17 mouse cellular contexts compared by ENCODE assay signal in genomic region chr6:52214271-52214670, GRCm38 (mm10). TPM values are rescaled to one million over a fixed set of nuclear protein-coding genes. Genes with fewer than 3 reads are reported as not detected.
DNase-seq lines count a peak whose midpoint lies in the region; ATAC-seq lines count a peak whose summit lies in the region.
"Had no signal": no experiment of that assay in that cellular context is flagged by ENCODE, and none has a peak within 500 bp of the region (broad histone marks: within the 10 kb centered on the region; RNA-seq: fewer than 3 reads in every experiment).

No protein-coding gene starts in this region.

- DNase-seq in neural tube, embryonic 11.5 days (ENCODE audit: low spot score): no peak
- no peak for DNase-seq in neural tube, embryonic 10.5 days (ENCODE audit: extremely low spot score, low spot score)
- peak; percentile 15 to 37 for DNase-seq in kidney, adult 8-10 months
- peak; percentile 42 for DNase-seq in limb, embryonic 10.5 days (ENCODE audit: low spot score)
- no peak for DNase-seq in MN1 (ENCODE audit: low spot score)
- DNase-seq: adrenal gland, postnatal 10 days; cerebellum, postnatal 25 days; heart, adult 18-20 months; heart, postnatal 36 days; lung, postnatal 14 days; thymus, postnatal 14 days had no signal

- peak overlapping the region; percentile 87 for H3K4me3 ChIP-seq in neural tube, embryonic 11.5 days (ENCODE audit: low read depth, low read length)
- peak overlapping the region; percentile 90 for H3K4me3 ChIP-seq in limb, embryonic 10.5 days
- H3K4me3 ChIP-seq in heart, embryonic 12.5 days: no peak overlapping the region
- H3K4me3 ChIP-seq: embryonic facial prominence, embryonic 13.5 days; forebrain, embryonic 12.5 days; midbrain, embryonic 10.5 days had no signal

- no peaks in the 10 kb centered on the region for H3K9me3 ChIP-seq in neural tube, embryonic 11.5 days (ENCODE audit: control insufficient read depth, low read length)
- no peaks in the 10 kb centered on the region for H3K9me3 ChIP-seq in limb, embryonic 10.5 days (replicated peaks)
- H3K9me3 ChIP-seq in heart, embryonic 12.5 days (replicated peaks): no peaks in the 10 kb centered on the region
- H3K9me3 ChIP-seq: embryonic facial prominence, embryonic 13.5 days; forebrain, embryonic 12.5 days; limb, embryonic 15.5 days; midbrain, embryonic 10.5 days had no signal

- peak overlapping the region; percentile 100 for H3K27ac ChIP-seq in neural tube, embryonic 11.5 days (ENCODE audit: low read depth, low read length)
- H3K27ac ChIP-seq in limb, embryonic 10.5 days: peak overlapping the region; percentile 99
- no peak overlapping the region for H3K27ac ChIP-seq in heart, embryonic 12.5 days (ENCODE audit: poor library complexity, severe bottlenecking)
- H3K27ac ChIP-seq: embryonic facial prominence, embryonic 13.5 days; forebrain, embryonic 12.5 days; midbrain, embryonic 10.5 days had no signal

- no peaks in the 10 kb centered on the region for H3K36me3 ChIP-seq in neural tube, embryonic 11.5 days (ENCODE audit: control insufficient read depth, insufficient read depth, low read length)
- H3K36me3 ChIP-seq in limb, embryonic 10.5 days: 0 out of 2 replicates have a peak, but pooled peaks cover 4% of the 10 kb centered on the region
- no peaks in the 10 kb centered on the region for H3K36me3 ChIP-seq in heart, embryonic 12.5 days
- H3K36me3 ChIP-seq: embryonic facial prominence, embryonic 13.5 days; forebrain, embryonic 12.5 days; limb, embryonic 15.5 days; midbrain, embryonic 10.5 days had no signal

- WGBS in neural tube, embryonic 11.5 days: 11% methylated on average over 5 of the region's 5 CpGs
- 21% methylated on average over 5 of the region's 5 CpGs for WGBS in limb, embryonic 10.5 days
- WGBS in heart, embryonic 12.5 days: 10% methylated on average over 5 of the region's 5 CpGs

- peak overlapping the region; percentile 99 for H3K4me2 ChIP-seq in neural tube, embryonic 11.5 days (ENCODE audit: low read depth)
- no peak overlapping the region for H3K4me2 ChIP-seq in heart, embryonic 12.5 days
- H3K4me2 ChIP-seq: embryonic facial prominence, embryonic 13.5 days; forebrain, embryonic 12.5 days had no signal

- peak overlapping the region; percentile 99 for H3K9ac ChIP-seq in neural tube, embryonic 11.5 days (ENCODE audit: low read length)
- H3K9ac ChIP-seq in heart, embryonic 12.5 days: no peak overlapping the region
- H3K9ac ChIP-seq: embryonic facial prominence, embryonic 13.5 days; forebrain, embryonic 12.5 days had no signal

- ATAC-seq in neural tube, embryonic 11.5 days (ENCODE audit: insufficient read depth, low FRiP score, low TSS enrichment): no peak
- ATAC-seq in inflammation-experienced regulatory T-cells, adult 6 months: no peak
- ATAC-seq in heart, embryonic 12.5 days (ENCODE audit: insufficient number of reproducible peaks, low FRiP score): no peak

- H3K4me1 ChIP-seq in neural tube, embryonic 11.5 days (ENCODE audit: control insufficient read depth, insufficient read depth, low read length): peaks cover 25% of the 10 kb centered on the region
- peaks cover 85% of the 10 kb centered on the region for H3K4me1 ChIP-seq in limb, embryonic 10.5 days
- H3K4me1 ChIP-seq in heart, embryonic 12.5 days (replicated peaks): peaks cover 18% of the 10 kb centered on the region

- peaks cover 4% of the 10 kb centered on the region; the same call in 1 of the 2 replicates for H3K27me3 ChIP-seq in neural tube, embryonic 11.5 days (ENCODE audit: control insufficient read depth, insufficient read depth, low read length)
- peaks cover 48% of the 10 kb centered on the region for H3K27me3 ChIP-seq in limb, embryonic 10.5 days (ENCODE audit: low read depth, poor library complexity, severe bottlenecking)
- peaks cover 96% of the 10 kb centered on the region for H3K27me3 ChIP-seq in heart, embryonic 12.5 days (replicated peaks)

RNA-seq across cellular contexts. Expression of gene Gm28308, which starts 1.1 kb away (rescaled TPM):
- polyA plus RNA-seq in neural tube, embryonic 11.5 days (2014; fragmentation: Nextera tagmentation; extraction: Ambion mirVana): not detected in 2 replicates
- polyA plus RNA-seq in limb, embryonic 10.5 days (2016; fragmentation: Nextera tagmentation; extraction: Ambion mirVana): 0.79 and 1.2 TPM in 2 replicates
- not detected for polyA plus RNA-seq in inflammation-experienced regulatory T-cells, adult 6 months (2017; shearing (Covaris generic))
- polyA plus RNA-seq in heart, embryonic 12.5 days (2016; fragmentation: Nextera tagmentation; extraction: Ambion mirVana): not detected in 2 replicates
- polyA plus RNA-seq: embryonic facial prominence, embryonic 13.5 days; forebrain, embryonic 12.5 days; midbrain, embryonic 10.5 days had no signal

RNA-seq across cellular contexts. Expression of gene Hoxa3, which starts 1.1 kb away (rescaled TPM):
- polyA plus RNA-seq in neural tube, embryonic 11.5 days (2014; fragmentation: Nextera tagmentation; extraction: Ambion mirVana): 20.2 TPM in 2 replicates
- 7.0 and 7.9 TPM in 2 replicates for polyA plus RNA-seq in limb, embryonic 10.5 days (2016; fragmentation: Nextera tagmentation; extraction: Ambion mirVana)
- polyA plus RNA-seq in inflammation-experienced regulatory T-cells, adult 6 months (2017; shearing (Covaris generic)): not detected
- polyA plus RNA-seq in heart, embryonic 12.5 days (2016; fragmentation: Nextera tagmentation; extraction: Ambion mirVana): 0.72 and 0.80 TPM in 2 replicates
- polyA plus RNA-seq: midbrain, embryonic 10.5 days had no signal

RNA-seq across cellular contexts. Expression of gene Hoxa6, which starts 5.7 kb away (rescaled TPM):
- polyA plus RNA-seq in neural tube, embryonic 11.5 days (2014; fragmentation: Nextera tagmentation; extraction: Ambion mirVana): 16.0 and 18.8 TPM in 2 replicates
- polyA plus RNA-seq in limb, embryonic 10.5 days (2016; fragmentation: Nextera tagmentation; extraction: Ambion mirVana): 3.5 and 4.1 TPM in 2 replicates
- not detected for polyA plus RNA-seq in inflammation-experienced regulatory T-cells, adult 6 months (2017; shearing (Covaris generic))
- polyA plus RNA-seq in heart, embryonic 12.5 days (2016; fragmentation: Nextera tagmentation; extraction: Ambion mirVana): not detected in 2 replicates
- polyA plus RNA-seq: forebrain, embryonic 12.5 days; midbrain, embryonic 10.5 days had no signal

RNA-seq across cellular contexts. Expression of gene Hoxa7, which starts 7.4 kb away (rescaled TPM):
- polyA plus RNA-seq in neural tube, embryonic 11.5 days (2014; fragmentation: Nextera tagmentation; extraction: Ambion mirVana): 61.2 and 71.3 TPM in 2 replicates
- 24.7 and 24.8 TPM in 2 replicates for polyA plus RNA-seq in limb, embryonic 10.5 days (2016; fragmentation: Nextera tagmentation; extraction: Ambion mirVana)
- not detected for polyA plus RNA-seq in inflammation-experienced regulatory T-cells, adult 6 months (2017; shearing (Covaris generic))
- polyA plus RNA-seq in heart, embryonic 12.5 days (2016; fragmentation: Nextera tagmentation; extraction: Ambion mirVana): 0.44 TPM in 1 of 2 replicates, not detected in the other
- polyA plus RNA-seq: embryonic facial prominence, embryonic 13.5 days; forebrain, embryonic 12.5 days; midbrain, embryonic 10.5 days had no signal

RNA-seq across cellular contexts. Expression of gene Hoxa5, which starts 9.9 kb away (rescaled TPM):
- polyA plus RNA-seq in neural tube, embryonic 11.5 days (2014; fragmentation: Nextera tagmentation; extraction: Ambion mirVana): 53.4 and 56.5 TPM in 2 replicates
- 9.8 and 10.4 TPM in 2 replicates for polyA plus RNA-seq in limb, embryonic 10.5 days (2016; fragmentation: Nextera tagmentation; extraction: Ambion mirVana)
- not detected for polyA plus RNA-seq in inflammation-experienced regulatory T-cells, adult 6 months (2017; shearing (Covaris generic))
- 0.96 and 1.7 TPM in 2 replicates for polyA plus RNA-seq in heart, embryonic 12.5 days (2016; fragmentation: Nextera tagmentation; extraction: Ambion mirVana)
- polyA plus RNA-seq: forebrain, embryonic 12.5 days; midbrain, embryonic 10.5 days had no signal

Comparison
In these comparisons a context has a peak if more than half of its experiments do, and no peak if none do; other contexts are left out.
1. DNase-seq: peak in kidney, adult 8-10 months (2 of 2) and limb, embryonic 10.5 days (single experiment); none in neural tube, embryonic 11.5 days (single experiment), neural tube, embryonic 10.5 days (single experiment) and MN1 (single experiment).